Mouse (Mus musculus): Measurements from ENCODE around the gene Hist1h2bm. TPM values are rescaled to one million over a fixed set of nuclear protein-coding genes. Genes with fewer than 3 reads are reported as not detected.
"Not testable (repeated sequence)": the region's sequence is repeated elsewhere in the genome, so short reads cannot be mapped to it uniquely, and the experiment has no call there.

The Hist1h2bm gene
- polyA plus RNA-seq, 1 experiment from 2014 or later, result 3.9 TPM

GRCm38 (mm10) chr13:21715131-21715863, 6.5 kb upstream of the Hist1h2bm start:
- peak overlapping the region; percentile 94 for H3K27ac ChIP-seq (ENCODE audit: low read depth, low read length)
- DNase-seq (ENCODE audit: low spot score), result peak; percentile 41
- peak overlapping the region; percentile 69 for H3K9ac ChIP-seq (ENCODE audit: low read length)
- H3K27me3 ChIP-seq (replicated peaks; ENCODE audit: control insufficient read depth, insufficient read depth, low read length), result no peaks in the 10 kb centered on the region
- H3K4me3 ChIP-seq (ENCODE audit: low read depth, low read length), result peak overlapping the region; percentile 40
- H3K36me3 ChIP-seq (ENCODE audit: control insufficient read depth, insufficient read depth, low read length), result no peaks in the 10 kb centered on the region
- H3K4me1 ChIP-seq (ENCODE audit: control insufficient read depth, insufficient read depth, low read length), result peaks cover 20% of the 10 kb centered on the region
- no peaks in the 10 kb centered on the region for H3K9me3 ChIP-seq (replicated peaks; ENCODE audit: control insufficient read depth, low read length)
- peak overlapping the region; percentile 78 for H3K4me2 ChIP-seq (ENCODE audit: low read length)
- ATAC-seq, result no peak
- WGBS, result under 1% methylated on average over 19 of the region's 22 CpGs

- H3K9ac ChIP-seq (ENCODE audit: low read length), result peak within 1 kb of the TSS; percentile 80
- H3K27me3 ChIP-seq (replicated peaks; ENCODE audit: control insufficient read depth, insufficient read depth, low read length); H3K9me3 ChIP-seq (replicated peaks; ENCODE audit: control insufficient read depth, low read length); H3K36me3 ChIP-seq (ENCODE audit: control insufficient read depth, insufficient read depth, low read length): not testable (repeated sequence)
- H3K4me3 ChIP-seq (ENCODE audit: low read depth, low read length), result peak within 1 kb of the TSS; percentile 40
- peaks cover 25% of the 10 kb centered on the region for H3K4me1 ChIP-seq (ENCODE audit: control insufficient read depth, insufficient read depth, low read length)
- ATAC-seq (peak; percentile 94), DNase-seq (ENCODE audit: low spot score) (peak; percentile 99)
- WGBS, result under 1% methylated on average over 26 of the region's 50 CpGs
- peak within 1 kb of the TSS; percentile 94 for H3K27ac ChIP-seq (ENCODE audit: low read depth, low read length)
- H3K4me2 ChIP-seq (ENCODE audit: low read length), result peak within 1 kb of the TSS; percentile 84
These were observed 5.8 kb upstream of the Hist1h2bm start, which contains the start of the genes Hist1h2bl and Hist1h2ai for GRCm38 (mm10) chr13:21715864-21716539. Gene Hist1h2bl (minus strand): TSS chr13:21716143. Gene Hist1h2ai (plus strand): TSS chr13:21716422.

- 0 out of 2 replicates have a peak, but pooled peaks have one; percentile 0 for ATAC-seq
- peak; percentile 52 for DNase-seq (ENCODE audit: low spot score)
These were observed 5.1 kb upstream of the Hist1h2bm start for GRCm38 (mm10) chr13:21716540-21717391.

GRCm38 (mm10) chr13:21717397-21718357, 4.2 kb upstream of the Hist1h2bm start, which contains the start of gene Hist1h3h:
Gene Hist1h3h (plus strand): TSS chr13:21717659.
- Histone ChIP-seq H3K4me3 (ENCODE audit: low read depth, low read length) (peak within 1 kb of the TSS; percentile 40), H3K9ac (ENCODE audit: low read length) (peak within 1 kb of the TSS; percentile 80), H3K4me2 (ENCODE audit: low read length) (peak within 1 kb of the TSS; percentile 84), H3K27ac (ENCODE audit: low read depth, low read length) (peak within 1 kb of the TSS; percentile 94), H3K4me1 (ENCODE audit: control insufficient read depth, insufficient read depth, low read length) (peaks cover 29% of the 10 kb centered on the region)
- ATAC-seq (peak; percentile 54), DNase-seq (ENCODE audit: low spot score) (peak; percentile 98)
- H3K36me3 ChIP-seq (ENCODE audit: control insufficient read depth, insufficient read depth, low read length); H3K27me3 ChIP-seq (replicated peaks; ENCODE audit: control insufficient read depth, insufficient read depth, low read length); H3K9me3 ChIP-seq (replicated peaks; ENCODE audit: control insufficient read depth, low read length): not testable (repeated sequence)
- WGBS, result under 1% methylated on average over 25 of the region's 56 CpGs

More at GRCm38 (mm10) chr13:21716540-21717391, 5.1 kb upstream of the Hist1h2bm start:
- under 1% methylated on average over 9 of the region's 38 CpGs for WGBS
- Histone ChIP-seq H3K4me3 (ENCODE audit: low read depth, low read length) (peak overlapping the region; percentile 40), H3K27ac (ENCODE audit: low read depth, low read length) (peak overlapping the region; percentile 94), H3K4me1 (ENCODE audit: control insufficient read depth, insufficient read depth, low read length) (peaks cover 27% of the 10 kb centered on the region), H3K4me2 (ENCODE audit: low read length) (peak overlapping the region; percentile 84), H3K9ac (ENCODE audit: low read length) (peak overlapping the region; percentile 80)
- not testable (repeated sequence) for H3K9me3 ChIP-seq (replicated peaks; ENCODE audit: control insufficient read depth, low read length); H3K27me3 ChIP-seq (replicated peaks; ENCODE audit: control insufficient read depth, insufficient read depth, low read length); H3K36me3 ChIP-seq (ENCODE audit: control insufficient read depth, insufficient read depth, low read length)

- DNase-seq (ENCODE audit: low spot score), result no peak
- H3K4me3 ChIP-seq (ENCODE audit: low read depth, low read length), result peak overlapping the region; percentile 40
- H3K4me1 ChIP-seq (ENCODE audit: control insufficient read depth, insufficient read depth, low read length), result peaks cover 30% of the 10 kb centered on the region
- H3K4me2 ChIP-seq (ENCODE audit: low read length), result peak overlapping the region; percentile 64
- no peak for ATAC-seq
- no peaks in the 10 kb centered on the region for H3K36me3 ChIP-seq (ENCODE audit: control insufficient read depth, insufficient read depth, low read length)
- peak overlapping the region; percentile 65 for H3K27ac ChIP-seq (ENCODE audit: low read depth, low read length)
- H3K27me3 ChIP-seq (replicated peaks; ENCODE audit: control insufficient read depth, insufficient read depth, low read length), result no peaks in the 10 kb centered on the region
- H3K9me3 ChIP-seq (replicated peaks; ENCODE audit: control insufficient read depth, low read length), result no peaks in the 10 kb centered on the region
- WGBS, result 51% methylated on average over 4 of the region's 4 CpGs
- H3K9ac ChIP-seq (ENCODE audit: low read length), result peak overlapping the region; percentile 66
These were observed 3.3 kb upstream of the Hist1h2bm start for GRCm38 (mm10) chr13:21718381-21719080.

GRCm38 (mm10) chr13:21721107-21721756, 612 bp upstream of the Hist1h2bm start:
- H3K4me3 ChIP-seq (ENCODE audit: low read depth, low read length), result peak overlapping the region; percentile 32
- WGBS, result 2% methylated on average over 19 of the region's 44 CpGs
- H3K36me3 ChIP-seq (ENCODE audit: control insufficient read depth, insufficient read depth, low read length); H3K27me3 ChIP-seq (replicated peaks; ENCODE audit: control insufficient read depth, insufficient read depth, low read length); H3K9me3 ChIP-seq (replicated peaks; ENCODE audit: control insufficient read depth, low read length): not testable (repeated sequence)
- ATAC-seq (peak; percentile 8; the same call in 1 of the 2 replicates), DNase-seq (ENCODE audit: low spot score) (peak; percentile 28)
- peak overlapping the region; percentile 56 for H3K4me2 ChIP-seq (ENCODE audit: low read length)
- H3K4me1 ChIP-seq (ENCODE audit: control insufficient read depth, insufficient read depth, low read length), result peaks cover 22% of the 10 kb centered on the region
- H3K27ac ChIP-seq (ENCODE audit: low read depth, low read length), result peak overlapping the region; percentile 86
- H3K9ac ChIP-seq (ENCODE audit: low read length), result peak overlapping the region; percentile 59

GRCm38 (mm10) chr13:21722373-21722925, 605 bp downstream of the Hist1h2bm start:
- Histone ChIP-seq H3K4me3 (ENCODE audit: low read depth, low read length) (peak overlapping the region; percentile 28), H3K9ac (ENCODE audit: low read length) (peak overlapping the region; percentile 66), H3K27ac (ENCODE audit: low read depth, low read length) (peak overlapping the region; percentile 88), H3K36me3 (ENCODE audit: control insufficient read depth, insufficient read depth, low read length) (no peaks in the 10 kb centered on the region), H3K27me3 (replicated peaks; ENCODE audit: control insufficient read depth, insufficient read depth, low read length) (no peaks in the 10 kb centered on the region), H3K9me3 (replicated peaks; ENCODE audit: control insufficient read depth, low read length) (no peaks in the 10 kb centered on the region), H3K4me2 (ENCODE audit: low read length) (peak overlapping the region; percentile 56), H3K4me1 (ENCODE audit: control insufficient read depth, insufficient read depth, low read length) (peaks cover 22% of the 10 kb centered on the region)
- ATAC-seq, result peak; percentile 25
- under 1% methylated on average over 11 of the region's 11 CpGs for WGBS
- DNase-seq (ENCODE audit: low spot score), result peak; percentile 59
